ENCODE assay signal across 8 mouse cellular contexts in genomic region chr14:34660351-34660787, GRCm38 (mm10). TPM values are rescaled to one million over a fixed set of nuclear protein-coding genes. Genes with fewer than 3 reads are reported as not detected.
DNase-seq lines count a peak whose midpoint lies in the region; ATAC-seq lines count a peak whose summit lies in the region.
"Had no signal": no experiment of that assay in that cellular context is flagged by ENCODE, and none has a peak within 500 bp of the region (broad histone marks: within the 10 kb centered on the region; RNA-seq: fewer than 3 reads in every experiment).

No protein-coding gene starts in this region.

- H3K36me3 ChIP-seq in megakaryocyte, embryonic 14.5 days (replicated peaks; ENCODE audit: low read length), result peaks cover under 1% of the 10 kb centered on the region

- peaks cover 66% of the 10 kb centered on the region for H3K4me1 ChIP-seq in megakaryocyte, embryonic 14.5 days

- H3K27me3 ChIP-seq in megakaryocyte, embryonic 14.5 days (replicated peaks), result no peaks in the 10 kb centered on the region

- peaks cover 2% of the 10 kb centered on the region; the same call in 1 of the 2 replicates for H3K9me3 ChIP-seq in megakaryocyte, embryonic 14.5 days

- DNase-seq in c-Kit-positive CD71-negative TER-119-negative erythroid progenitor cells, embryonic 14.5 days (ENCODE audit: low read depth), result peak; percentile 51
- peak; percentile 12 for DNase-seq in heart, postnatal 4 days
- DNase-seq in thymus, postnatal 0 days (ENCODE audit: low spot score), result peak; percentile 61
- no peak for DNase-seq in cerebellum, adult 8-10 months
- DNase-seq: right cerebral cortex, adult 18-20 months had no signal

- no peak for ATAC-seq in megakaryocyte, adult 5-6 weeks (ENCODE audit: poor library complexity, severe bottlenecking)
- ATAC-seq in granulocyte monocyte progenitor cell, adult 5-6 weeks (replicated peaks; ENCODE audit: poor library complexity, severe bottlenecking), result no peak

- H3K4me3 ChIP-seq in megakaryocyte, embryonic 14.5 days (replicated peaks), result peak overlapping the region; percentile 92

RNA-seq across cellular contexts. Expression of gene Wapl, which starts 13.4 kb away (rescaled TPM):
- polyA plus RNA-seq in megakaryocyte, embryonic 14.5 days (2012; ENCODE audit: insufficient read depth, low replicate concordance), result 2.2 and 3.7 TPM in 2 replicates
- total RNA-seq in megakaryocyte, adult 5-6 weeks (2015), result 71.0 and 71.7 TPM in 2 replicates
- total RNA-seq in megakaryocyte, adult 5-6 weeks (2017), result 94.2 and 101 TPM in 2 replicates
- total RNA-seq in heart, postnatal 4 days (2021), result 10 to 100 TPM; 46.0 to 46.5 TPM
- polyA plus RNA-seq in thymus, postnatal 0 days (2015; fragmentation: Nextera tagmentation; extraction: Ambion mirVana), result 38.3 and 49.7 TPM in 2 replicates
- total RNA-seq in granulocyte monocyte progenitor cell, adult 5-6 weeks (2014; fragmentation: Nextera tagmentation), result 56.4 and 57.8 TPM in 2 replicates
- 101 and 111 TPM in 2 replicates for total RNA-seq in granulocyte monocyte progenitor cell, adult 5-6 weeks (2017)
